Mouse (Mus musculus): ENCODE results near the gene Atp1b3.

Atp1b3 gene

DNA sequence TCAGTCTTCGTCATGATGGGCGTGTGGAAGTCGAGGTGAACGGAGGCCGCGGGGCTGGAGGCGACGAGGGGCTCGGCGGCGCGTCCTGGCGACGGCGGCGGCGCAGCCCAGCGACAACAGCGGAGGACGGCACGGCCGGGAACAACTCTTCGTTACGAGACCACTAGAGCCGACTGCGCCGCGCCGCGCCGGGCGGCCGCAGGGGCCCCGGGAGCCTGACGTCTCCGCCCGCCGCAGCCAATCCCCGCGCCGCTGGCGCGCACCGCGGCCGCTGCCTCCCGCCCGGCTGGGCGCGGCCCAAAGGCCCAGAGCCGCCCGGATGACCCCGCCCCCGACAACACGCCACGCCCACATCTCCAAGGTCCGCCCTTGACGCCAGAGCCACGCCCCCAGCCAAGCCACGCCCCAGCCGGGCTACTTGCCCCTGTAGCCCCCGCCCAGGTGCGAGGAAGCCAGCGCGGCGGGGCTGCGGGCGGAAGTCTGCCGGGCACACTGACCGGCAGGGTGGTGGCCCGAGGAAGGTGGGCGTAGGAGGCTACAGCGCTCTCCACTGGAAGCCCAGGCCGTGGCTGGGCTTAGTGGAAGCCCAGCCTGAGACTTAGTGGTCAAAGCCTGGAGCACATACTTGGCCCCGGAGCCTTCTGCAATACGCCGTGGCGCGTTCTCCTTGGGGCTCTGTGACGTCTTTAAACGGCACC lies at the start of gene Atp1b3:
Atp1b3 (minus strand) TSS at position 302 of the 698 bp plus-strand sequence.
- CTCF ChIA-PET, result no interaction called here

- CTCF ChIA-PET, result no interaction called here
Measured at GRCm38 (mm10) chr9:96412821-96413405, 48.7 kb upstream of the Atp1b3 start.

GRCm38 (mm10) chr9:96404312-96404711 lies 40.1 kb upstream of the Atp1b3 start:
- CTCF ChIA-PET, result no interaction called here

DNA sequence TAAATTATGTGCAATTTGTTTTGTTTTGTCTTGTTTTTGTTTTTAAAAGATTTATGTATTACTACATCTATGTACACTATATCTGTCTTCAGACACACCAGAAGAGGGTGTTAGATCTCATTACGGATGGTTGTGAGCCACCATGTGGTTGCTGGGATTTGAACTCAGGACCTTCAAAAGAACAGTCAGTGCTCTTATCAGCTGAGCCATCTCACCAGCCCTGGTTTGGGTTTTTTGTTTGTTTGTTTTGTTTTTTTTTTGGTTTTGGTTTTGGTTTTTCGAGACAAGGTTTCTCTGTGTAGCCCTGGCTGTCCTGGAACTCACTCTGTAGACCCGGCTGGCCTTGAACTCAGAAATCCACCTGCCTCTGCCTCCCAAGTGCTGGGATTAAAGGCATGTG lies 35.7 kb upstream of the Atp1b3 start:
- CTCF ChIA-PET, result interaction anchor here (0.7 to 1.0 kb wide), 2 partner anchors 29 to 699 kb away, joined by 3 to 4 read pairs; no protein-coding TSS in a partner anchor

GRCm38 (mm10) chr9:96399425-96399878 lies 35.2 kb upstream of the Atp1b3 start:
- CTCF ChIA-PET, result interaction anchor here (0.7 kb wide), 1 partner anchor 700 kb away, joined by 4 read pairs; no protein-coding TSS in a partner anchor

DNA sequence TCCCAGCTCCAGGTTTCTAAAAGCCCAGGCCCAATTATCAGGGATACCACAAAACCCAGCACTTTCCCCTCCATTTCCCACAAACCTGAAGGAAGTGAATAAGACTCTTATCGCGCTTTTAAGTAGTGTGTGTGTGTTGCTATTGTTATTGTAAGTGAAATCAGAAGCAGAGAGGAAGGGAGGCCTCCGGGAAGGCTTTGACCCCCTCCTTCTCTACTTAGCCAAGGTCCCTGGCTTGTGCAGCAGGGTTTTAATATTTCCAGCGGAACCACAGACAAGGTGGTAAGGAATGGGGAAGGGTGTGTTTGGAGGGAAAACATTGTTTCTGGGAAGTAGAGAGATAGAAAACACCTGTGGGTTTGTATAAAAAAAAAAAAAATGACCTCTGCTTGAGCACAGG lies 34.4 kb upstream of the Atp1b3 start:
- CTCF ChIA-PET, result no interaction called here

DNA sequence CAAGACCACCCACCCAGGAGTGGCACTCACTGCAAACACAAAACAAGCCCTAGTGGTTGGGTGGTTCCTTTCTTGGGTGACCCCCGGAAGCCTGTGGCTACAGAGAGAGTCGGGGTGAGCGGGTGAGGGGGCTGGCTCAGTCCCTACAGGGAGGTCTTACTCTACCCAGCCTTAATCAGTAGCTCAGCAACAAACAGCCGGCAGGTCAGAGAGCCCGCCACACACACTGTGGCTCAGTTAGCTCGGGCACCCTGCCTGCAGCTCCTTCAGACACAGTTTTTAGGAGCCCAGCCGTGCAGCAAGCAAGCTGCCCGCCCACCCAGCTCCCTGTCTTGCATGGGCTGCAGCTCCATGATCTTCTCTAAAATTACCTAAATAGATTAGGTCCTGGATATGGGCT lies 33.9 kb upstream of the Atp1b3 start:
- CTCF ChIA-PET, result no interaction called here

- CTCF ChIA-PET, result no interaction called here
Measured at GRCm38 (mm10) chr9:96394910-96395690, 30.9 kb upstream of the Atp1b3 start.

DNA sequence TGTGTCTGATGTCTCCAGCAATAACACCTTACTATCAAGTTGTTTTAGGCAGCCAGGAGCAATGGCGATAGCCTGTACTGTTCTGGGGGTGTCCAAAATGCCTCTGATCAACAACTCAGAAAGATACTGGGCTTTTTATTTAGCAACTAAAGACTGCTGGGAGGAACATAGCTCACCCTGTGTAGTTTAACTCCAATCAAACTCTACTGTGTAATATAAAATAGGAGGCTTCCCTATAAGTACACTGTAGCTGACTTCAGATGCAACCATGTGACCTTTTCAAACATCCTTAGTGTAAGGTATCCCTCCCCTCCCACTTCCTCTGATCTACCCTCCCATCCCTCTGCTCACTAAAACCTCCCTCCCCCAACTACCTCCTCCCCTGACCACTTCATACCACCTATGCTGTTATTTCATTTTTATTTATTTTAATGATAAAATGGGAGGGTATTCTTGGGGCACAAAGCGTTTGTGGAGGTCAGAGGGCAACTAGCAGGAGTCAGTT lies 29.5 kb upstream of the Atp1b3 start:
- CTCF ChIA-PET, result interaction anchor here (0.5 to 1.1 kb wide), 2 partner anchors 259 to 457 kb away, joined by 3 read pairs; no protein-coding TSS in a partner anchor

- CTCF ChIA-PET, result no interaction called here
Measured at GRCm38 (mm10) chr9:96393112-96393511, 28.9 kb upstream of the Atp1b3 start.

DNA sequence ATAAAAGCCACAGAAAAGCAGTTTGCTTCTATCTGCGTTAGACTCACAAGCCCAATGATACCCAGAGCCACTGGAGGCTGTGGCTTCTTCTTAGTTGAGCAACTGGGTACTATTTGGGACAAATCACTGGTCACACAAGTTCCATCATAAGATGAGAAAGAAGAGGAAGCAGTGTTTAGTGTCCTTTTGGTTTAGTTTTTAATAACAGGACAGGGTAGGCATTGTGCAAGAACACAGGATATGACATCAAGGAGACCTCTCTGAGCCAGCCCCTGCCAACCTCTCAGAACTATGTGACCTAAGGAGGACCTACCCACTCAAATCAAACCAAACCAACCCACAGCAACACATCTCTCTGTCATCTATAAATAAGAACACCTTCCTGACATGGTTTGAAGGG lies 27.7 kb upstream of the Atp1b3 start:
- CTCF ChIA-PET, result no interaction called here

DNA sequence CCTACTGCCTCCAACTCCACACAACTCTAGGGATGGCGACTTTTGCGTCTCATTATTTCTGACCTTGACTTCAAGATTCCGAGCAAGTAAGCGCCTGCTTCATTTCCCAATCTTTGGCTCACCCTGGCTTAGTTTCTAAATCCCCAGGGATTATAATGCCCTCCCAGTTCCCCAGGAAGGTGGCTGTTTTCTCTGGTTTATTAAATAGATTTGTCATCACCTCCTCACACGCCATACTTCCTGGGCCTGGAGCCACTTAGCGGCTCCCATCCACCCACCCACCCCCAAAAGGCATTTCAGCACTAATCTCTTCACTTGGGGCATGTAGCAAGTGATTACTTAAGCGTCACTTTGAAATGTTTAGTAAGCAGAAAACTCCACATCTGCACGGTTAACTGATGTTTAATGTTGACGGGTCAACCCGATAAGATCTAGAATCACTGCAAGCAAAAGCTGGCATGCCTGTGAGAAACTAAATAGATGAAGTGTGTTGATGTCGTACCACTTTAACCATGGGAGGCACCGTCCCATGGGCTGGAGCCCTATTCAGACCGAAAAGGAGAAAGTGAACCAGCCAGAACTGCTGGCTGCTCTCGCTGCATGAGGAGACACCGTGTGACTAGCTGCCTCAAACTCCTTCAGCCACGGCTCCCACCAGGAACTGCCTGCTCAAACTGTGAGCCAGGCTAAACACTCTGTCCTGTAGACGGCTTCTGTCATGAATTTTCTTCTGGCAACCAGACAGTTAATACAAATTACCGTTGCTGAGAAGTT lies 19.7 kb upstream of the Atp1b3 start:
- CTCF ChIA-PET, result interaction anchor here (0.6 kb wide), 1 partner anchor 537 kb away, joined by 4 read pairs; no protein-coding TSS in a partner anchor

GRCm38 (mm10) chr9:96382756-96383155 lies 18.5 kb upstream of the Atp1b3 start:
- CTCF ChIA-PET, result interaction anchor here (0.6 kb wide), 1 partner anchor 13 kb away, joined by 5 read pairs; no protein-coding TSS in a partner anchor

DNA sequence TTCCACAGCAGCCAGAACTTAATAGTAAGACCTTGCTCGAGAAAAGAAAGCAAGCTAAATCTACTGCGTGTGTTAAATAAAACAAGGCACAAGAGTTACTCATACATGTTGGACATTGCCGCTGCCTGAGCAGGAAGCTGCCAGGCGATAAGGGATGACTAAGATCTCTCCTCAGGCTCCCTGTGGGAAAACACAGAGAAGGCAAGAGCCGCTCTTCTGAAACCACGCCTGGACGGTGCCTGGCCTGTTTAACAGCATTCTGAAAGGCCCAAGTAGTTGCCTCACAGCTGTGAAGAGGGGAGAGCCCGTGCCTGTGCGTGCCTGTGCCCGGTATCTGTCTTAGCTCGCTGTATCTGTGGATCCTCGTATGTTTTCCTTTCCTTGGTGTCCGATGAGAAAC lies 17.2 kb upstream of the Atp1b3 start:
- CTCF ChIA-PET, result no interaction called here

GRCm38 (mm10) chr9:96379551-96379950 lies 15.3 kb upstream of the Atp1b3 start:
- CTCF ChIA-PET, result no interaction called here

DNA sequence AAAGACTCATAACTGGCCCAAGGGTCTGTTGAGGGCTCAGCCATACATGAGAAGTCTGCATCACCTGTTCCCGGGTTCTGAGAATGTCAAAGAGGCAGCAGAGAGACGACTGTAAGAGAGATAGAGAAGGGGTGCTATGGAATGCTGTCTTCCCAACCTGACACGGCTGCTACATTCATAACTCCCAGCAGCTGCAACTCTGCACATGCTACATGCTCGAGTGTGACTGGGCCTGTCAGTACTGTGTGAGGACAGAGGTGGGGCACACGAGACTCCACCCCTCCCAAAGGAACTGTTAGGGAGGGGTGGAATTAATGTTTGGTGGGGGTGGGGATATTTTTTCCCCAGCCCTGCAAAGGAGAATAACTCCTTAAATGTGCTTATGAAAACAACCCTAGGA lies 14.5 kb upstream of the Atp1b3 start:
- CTCF ChIA-PET, result no interaction called here

DNA sequence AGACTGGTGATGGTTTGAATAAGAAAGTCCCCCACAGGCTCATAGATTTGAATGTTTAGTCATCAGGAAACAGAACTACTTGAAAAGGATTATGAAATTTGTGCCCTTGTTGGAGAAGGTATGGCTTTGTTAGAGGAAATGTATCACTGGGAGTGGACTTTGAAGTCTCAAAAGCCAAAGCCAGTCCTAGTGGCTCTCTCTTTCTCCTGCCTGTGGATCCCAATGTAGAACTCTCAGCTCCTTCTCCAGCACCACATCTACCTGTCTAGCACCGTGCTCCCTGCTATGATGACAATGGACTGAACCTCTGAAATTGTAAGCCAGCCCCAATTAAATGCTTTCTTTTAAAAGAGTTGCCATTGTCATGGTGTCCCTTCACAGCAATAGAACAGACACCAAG lies 12.9 kb upstream of the Atp1b3 start:
- CTCF ChIA-PET, result no interaction called here

GRCm38 (mm10) chr9:96375819-96376218 lies 11.6 kb upstream of the Atp1b3 start:
- CTCF ChIA-PET, result no interaction called here

- CTCF ChIA-PET, result interaction anchor here (0.7 kb wide), 1 partner anchor 124 kb away, joined by 4 read pairs; no protein-coding TSS in a partner anchor
Measured at GRCm38 (mm10) chr9:96371075-96371474, 6.8 kb upstream of the Atp1b3 start.

DNA sequence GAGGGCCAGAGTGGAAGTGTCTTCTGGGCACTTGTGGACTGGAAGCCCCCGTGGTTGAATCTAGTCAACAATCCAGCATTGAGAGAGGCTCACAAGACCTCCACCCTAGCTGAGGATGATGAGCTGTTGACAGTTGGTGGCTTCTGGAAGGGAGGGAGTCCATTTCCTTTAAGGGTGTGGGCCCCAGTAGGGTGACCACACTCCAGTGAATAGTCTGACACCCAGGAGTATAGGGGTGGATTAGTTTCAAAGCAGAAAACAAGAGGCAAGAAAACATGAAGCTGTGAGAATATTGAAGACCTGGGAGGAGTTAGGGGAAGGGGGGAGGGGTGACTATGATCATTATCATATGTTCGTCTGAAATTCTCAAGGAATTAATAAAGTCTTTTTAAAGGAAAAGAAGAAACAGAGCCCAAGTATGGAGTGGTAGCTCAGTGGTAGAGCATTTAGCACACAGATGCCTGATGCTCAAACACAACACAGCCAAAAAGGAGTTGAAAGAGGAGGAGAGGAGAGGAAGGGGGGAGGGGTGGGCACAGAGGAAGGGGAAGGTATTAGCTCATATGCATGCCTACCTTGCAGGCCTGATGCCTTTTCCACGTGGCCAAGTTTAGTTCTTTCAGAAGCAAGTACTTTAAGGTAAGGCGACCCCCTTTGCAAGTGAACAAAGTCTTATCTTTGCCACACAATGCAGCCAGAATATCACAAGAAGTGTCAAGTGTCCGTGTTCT lies 5.6 kb upstream of the Atp1b3 start:
- CTCF ChIA-PET, result interaction anchor here (0.7 kb wide), 2 partner anchors 13 to 89 kb away, joined by 5 to 11 read pairs; no protein-coding TSS in a partner anchor
